Mouse (Mus musculus): ENCODE data around the gene Fam129c. TPM values are rescaled to one million over a fixed set of nuclear protein-coding genes. Genes with fewer than 3 reads are reported as not detected.

The Fam129c gene
- total RNA-seq, 2 experiments from 2014 or later, result 3.4 to 3.5 TPM

DNA sequence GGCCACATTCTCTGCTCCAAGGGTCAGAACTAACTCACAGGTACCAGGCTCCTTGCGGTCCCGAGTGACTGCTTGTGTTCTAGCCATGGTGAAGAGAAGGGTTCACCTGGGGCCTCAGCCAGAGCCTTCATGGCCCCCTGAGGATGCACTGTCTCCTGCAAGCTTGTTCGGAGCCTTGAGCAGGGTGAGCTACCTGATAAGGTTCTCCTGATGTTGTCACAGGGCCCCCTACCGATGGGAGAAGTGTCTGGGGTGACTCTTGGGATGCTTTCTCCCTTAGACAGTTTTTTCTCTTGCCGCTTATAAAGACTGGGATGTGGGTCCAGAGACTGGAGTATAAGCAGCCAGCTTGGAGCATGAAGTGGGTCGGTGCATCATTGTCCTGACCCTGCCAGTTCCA, 1.1 kb upstream of the Fam129c start:
- peak in 1 of 2 experiments; percentile 21 for DNase-seq (ENCODE audit: extremely low spot score in 1 of 2, low spot score in 2 of 2)
- intact Hi-C loops (cut with DNase I), result no loop called here

DNA sequence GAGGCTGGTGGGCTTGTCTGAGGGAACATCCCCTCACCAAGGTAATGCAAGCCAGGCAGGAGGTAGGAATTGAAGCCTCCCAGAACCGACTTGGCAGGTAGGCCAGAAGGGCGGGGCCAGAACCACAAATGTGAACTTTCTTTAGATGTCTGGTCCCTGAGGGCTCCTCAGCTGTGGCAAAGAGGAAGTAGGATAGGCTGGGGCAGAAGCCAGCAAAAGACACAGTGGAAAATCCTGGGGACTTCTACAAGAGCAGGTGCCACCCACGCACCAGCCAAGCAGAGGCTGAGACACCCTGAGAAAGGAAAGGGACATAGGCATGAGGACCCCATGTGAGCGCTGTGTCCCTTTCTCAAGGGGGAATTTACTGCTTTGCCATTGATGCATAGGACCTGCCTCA, 650 bp upstream of the Fam129c start:
- no peak for DNase-seq (ENCODE audit: extremely low spot score in 1 of 2, low spot score in 2 of 2)
- intact Hi-C loops (cut with DNase I), result no loop called here

DNA sequence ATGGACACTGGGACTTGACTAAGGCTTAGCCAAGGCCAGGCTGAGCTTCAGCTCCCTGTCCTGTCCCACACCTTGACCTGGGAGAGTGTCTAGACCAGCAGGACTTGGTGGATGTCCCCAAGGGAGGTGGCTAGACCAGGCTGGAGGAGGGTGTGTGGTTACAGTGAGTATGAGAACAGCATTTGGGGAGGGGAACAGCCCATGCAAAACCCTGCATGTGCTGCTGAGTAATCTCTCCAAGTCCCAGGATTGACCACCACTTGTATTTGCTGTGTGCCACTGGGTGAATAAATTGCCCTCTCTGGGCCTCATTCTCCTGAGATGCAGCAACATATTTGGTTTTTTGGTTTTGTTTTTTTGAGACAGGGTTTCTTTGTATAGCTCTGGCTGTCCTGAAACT, 927 bp downstream of the Fam129c start:
- intact Hi-C loops (cut with DNase I), result no loop called here
- no peak for DNase-seq (ENCODE audit: extremely low spot score in 1 of 2, low spot score in 2 of 2)

DNA sequence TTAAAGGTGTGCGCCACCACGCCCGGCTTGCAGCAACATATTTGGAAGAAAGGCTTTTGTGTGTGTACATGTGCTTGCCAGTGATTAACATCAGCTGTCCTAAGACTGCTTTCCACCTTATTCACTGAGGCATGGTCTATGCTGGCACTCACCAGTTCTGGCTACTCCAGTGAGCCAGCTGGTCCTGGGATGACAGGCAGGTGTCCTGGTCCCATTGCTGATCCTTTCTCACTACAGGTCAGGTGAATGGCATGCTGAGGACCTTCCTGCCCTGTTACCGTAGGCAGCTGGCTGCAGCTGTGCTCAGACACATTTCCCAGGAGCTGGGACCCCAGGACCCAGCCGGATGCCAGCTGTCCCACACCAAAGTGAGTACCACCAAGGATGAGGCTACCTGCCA, 1.4 kb downstream of the Fam129c start:
- intact Hi-C loops (cut with DNase I), result no loop called here
- DNase-seq (ENCODE audit: extremely low spot score in 1 of 2, low spot score in 2 of 2), result no peak

DNA sequence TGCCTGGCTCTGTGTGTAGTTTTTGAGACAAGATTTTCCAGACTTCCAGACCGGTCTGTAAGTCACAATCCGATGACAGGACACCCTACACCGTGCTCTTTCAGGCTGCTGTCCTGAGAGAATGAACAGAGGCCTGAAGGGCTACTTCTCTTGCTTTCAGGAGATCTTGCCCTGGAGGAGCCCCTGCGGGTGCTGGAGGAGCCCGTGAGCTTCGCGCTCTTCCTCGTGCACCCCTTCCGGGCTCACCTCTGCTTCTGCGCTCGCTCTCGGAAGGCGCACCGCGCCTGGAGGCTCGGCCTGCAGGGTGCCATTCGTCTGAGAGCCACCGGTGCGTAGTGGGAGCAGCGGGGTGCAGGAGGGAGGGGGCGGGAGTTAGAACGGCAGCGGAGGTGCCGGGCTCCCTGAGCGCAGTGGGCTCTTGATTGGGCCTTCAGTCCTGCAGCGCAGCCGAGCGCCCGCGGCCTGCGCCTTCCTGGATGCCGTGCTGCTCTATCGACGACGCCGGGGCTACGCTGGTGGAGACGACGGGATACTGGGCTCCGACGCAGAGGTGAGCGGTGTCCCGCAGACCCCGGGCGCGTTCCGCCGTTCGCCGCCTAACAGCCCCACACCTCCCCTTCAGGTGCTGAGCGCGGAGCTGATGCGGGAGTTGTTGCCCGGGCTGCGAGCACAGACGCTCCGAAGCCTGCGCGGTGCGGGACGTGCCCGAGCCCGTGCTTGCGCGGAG, 4.7 kb downstream of the Fam129c start:
- intact Hi-C loops (cut with DNase I), result no loop called here
- peak in 1 of 2 experiments; percentile 36 for DNase-seq (ENCODE audit: extremely low spot score in 1 of 2, low spot score in 2 of 2)

DNA sequence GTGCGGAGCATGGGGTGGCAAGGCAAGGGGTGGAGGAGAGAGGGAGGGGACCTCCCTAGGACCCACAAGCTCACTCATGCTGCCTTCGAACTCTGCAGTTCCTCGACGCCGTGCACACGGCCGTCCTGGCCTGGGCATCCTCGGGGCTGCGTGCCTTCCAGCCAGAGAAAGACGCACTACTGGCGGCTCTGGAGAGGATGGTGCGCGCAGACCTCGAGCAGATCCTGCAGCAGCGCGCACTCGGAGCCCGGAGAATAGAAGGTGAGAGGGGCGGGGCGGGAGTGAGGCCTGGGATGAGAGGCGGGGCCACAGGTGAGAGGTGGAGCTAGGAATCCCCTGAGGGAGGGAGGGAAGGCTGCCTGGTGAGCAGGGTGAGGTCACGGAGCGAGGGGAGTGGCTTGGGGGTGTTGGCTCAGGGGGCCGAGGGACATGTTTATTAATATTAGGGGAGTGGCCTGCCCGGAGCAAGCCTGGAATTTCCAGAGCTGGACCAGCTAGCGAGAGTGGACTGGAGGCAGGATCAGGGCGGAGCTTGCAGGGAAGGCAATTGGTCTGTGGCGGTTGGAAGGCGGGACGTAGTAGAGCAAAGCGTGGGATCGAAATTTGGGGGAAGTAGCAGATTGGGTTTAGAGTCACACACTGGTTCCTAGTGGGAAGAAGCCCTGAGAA, 5.4 kb downstream of the Fam129c start:
- intact Hi-C loops (cut with DNase I), result no loop called here
- peak in 1 of 2 experiments; percentile 70 for DNase-seq (ENCODE audit: extremely low spot score in 1 of 2, low spot score in 2 of 2)

DNA sequence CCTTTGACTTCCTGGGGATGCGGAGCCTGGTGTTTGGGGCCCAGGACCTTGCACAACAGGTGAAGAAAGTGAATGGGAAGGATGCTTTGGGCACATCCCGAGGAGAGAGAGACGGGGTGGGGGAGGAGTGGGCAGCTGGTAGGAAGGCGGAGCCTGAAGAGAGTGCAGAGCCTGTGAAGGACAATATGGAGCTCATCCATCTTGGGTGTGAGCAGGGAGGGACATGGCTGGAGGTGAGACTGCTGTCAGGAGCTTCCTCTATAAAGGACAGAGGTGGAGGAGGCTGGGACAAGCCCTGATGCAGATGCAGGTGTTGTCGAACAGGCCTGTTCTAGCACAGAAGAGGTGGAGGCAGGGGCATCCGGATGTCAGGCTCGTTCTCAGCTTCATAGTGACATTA, 6.6 kb downstream of the Fam129c start:
- intact Hi-C loops (cut with DNase I), result no loop called here

DNA sequence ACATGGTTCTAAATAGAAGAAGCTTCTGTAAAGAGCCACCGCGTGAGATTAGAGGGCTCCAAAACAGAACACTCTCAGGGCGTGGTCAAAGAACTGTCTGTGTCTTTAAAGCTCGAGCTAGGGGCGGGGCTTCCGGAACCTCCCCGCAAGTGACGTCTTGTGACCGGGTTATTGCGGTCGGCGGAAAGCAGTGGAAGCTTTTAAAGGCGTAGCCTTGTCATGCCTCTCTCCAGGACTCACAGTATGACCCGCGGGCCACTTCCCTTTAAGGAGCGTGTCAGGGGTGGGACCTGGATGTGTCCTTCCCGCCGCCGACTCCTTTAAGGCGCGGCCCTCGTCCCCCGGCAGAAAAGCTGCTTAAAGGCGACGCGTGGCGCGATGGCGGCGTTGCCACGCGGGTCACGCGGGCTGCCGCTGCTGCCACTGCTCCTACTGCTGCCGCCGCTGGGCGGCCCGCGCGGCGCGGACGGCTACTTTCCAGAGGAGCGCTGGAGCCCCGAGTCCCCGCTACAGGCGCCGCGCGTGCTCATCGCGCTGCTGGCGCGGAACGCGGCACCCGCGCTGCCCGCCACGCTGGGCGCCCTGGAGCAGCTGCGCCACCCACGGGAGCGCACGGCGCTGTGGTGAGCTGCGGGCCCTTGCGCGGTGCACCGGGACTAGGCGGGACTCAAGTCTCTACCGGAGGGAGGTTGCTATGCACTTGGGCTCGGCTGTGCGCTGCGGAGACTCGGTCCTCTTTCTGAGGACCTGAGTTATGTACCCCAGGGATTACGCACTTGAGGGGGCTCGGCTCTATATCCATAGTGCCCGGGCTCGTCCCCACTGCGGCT, 13.6 kb downstream of the Fam129c start, which contains the start of gene Colgalt1:
Gene Colgalt1, plus strand, starts transcription at position 177 of the 830 bp plus-strand sequence.
- intact Hi-C loops (cut with DNase I), result no loop called here

More for the DNA sequence above, 6.6 kb downstream of the Fam129c start:
- DNase-seq (ENCODE audit: extremely low spot score in 1 of 2, low spot score in 2 of 2), result no peak

DNA sequence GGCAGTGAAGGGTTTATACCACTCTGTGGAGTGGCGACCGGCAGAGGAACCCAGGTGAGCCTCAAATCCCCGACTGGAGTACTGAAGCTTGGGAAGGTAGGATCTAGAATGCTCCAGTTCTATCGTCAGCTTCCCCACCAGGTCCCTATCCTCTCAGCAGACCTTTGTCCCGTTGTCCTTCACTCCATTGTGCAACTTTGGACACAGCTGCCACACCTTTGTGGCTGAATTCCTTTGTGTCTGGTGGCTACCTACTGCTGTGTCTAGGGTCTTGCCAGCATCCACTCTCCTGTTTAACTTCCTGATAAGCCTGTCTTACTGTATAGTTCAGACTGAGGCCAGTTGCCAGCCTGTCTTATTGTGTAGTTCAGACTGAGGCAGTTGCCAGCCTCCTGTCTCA, 14.7 kb downstream of the Fam129c start:
- DNase-seq (ENCODE audit: extremely low spot score in 1 of 2, low spot score in 2 of 2), result no peak
- intact Hi-C loops (cut with DNase I), result no loop called here

More for the DNA sequence above, 13.6 kb downstream of the Fam129c start, which contains the start of gene Colgalt1:
- peak; percentile 97 for DNase-seq (ENCODE audit: extremely low spot score in 1 of 2, low spot score in 2 of 2)

DNA sequence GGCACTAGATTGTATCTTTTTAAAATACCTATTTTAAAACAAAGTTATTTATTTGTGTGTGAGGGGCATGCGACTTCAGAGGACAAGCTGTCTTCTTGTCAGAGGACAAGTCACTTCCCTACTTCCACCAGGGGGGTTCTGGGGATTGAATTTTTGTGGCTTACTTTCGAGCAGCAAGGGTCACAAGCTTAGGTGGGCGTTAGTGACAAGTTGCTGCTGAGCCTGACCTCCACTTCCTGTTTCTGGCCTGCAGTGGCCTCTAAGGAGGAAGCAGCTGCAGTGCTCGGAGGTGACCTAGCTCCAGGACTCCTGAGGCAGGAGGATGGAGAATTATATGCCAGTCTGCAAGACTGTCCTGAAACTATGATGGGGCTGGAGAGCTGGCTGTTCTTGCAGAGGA, 16.0 kb downstream of the Fam129c start:
- no peak for DNase-seq (ENCODE audit: extremely low spot score in 1 of 2, low spot score in 2 of 2)
- intact Hi-C loops (cut with DNase I), result no loop called here

DNA sequence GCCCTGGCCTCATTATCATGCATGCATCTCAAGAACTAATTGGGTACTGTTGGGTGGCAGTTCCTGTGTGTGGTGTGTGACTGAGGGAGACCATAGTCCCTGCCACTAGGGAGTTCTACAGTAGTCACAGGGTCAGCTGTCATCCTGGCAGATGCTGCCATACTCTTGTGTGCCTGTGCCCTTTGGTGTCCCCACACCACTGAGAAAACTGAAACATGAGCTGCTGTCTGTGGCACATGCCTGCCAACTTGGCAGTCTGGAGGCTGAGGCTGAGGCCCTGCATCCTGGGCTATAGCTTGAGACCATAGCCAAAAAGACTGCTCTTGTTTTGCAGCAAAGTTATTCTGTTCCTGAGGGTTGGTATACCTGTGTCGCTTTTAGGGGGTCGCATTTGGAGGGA, 22.3 kb downstream of the Fam129c start:
- no peak for DNase-seq (ENCODE audit: extremely low spot score in 1 of 2, low spot score in 2 of 2)
- intact Hi-C loops (cut with DNase I), result no loop called here

DNA sequence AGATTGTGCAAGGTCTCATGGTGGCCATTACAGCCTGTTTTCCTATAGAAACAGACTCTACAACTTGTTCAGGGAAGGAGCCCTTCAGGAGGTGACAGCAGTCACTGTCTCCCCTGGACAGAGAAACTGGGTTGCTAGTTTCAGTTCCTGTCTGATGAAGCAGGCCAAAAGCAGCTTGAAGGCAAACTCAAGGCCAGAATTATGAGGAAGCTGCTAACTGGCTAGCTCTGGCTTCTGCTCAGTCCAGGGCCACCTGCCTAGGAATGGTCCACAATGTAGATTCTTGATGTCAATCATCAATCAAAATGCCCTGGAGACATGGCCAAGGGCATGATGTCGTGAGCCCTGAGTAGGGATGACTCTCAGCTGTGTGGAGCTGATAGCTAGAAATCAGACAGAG, 27.6 kb downstream of the Fam129c start:
- intact Hi-C loops (cut with DNase I), result no loop called here
- DNase-seq (ENCODE audit: extremely low spot score in 1 of 2, low spot score in 2 of 2), result no peak

DNA sequence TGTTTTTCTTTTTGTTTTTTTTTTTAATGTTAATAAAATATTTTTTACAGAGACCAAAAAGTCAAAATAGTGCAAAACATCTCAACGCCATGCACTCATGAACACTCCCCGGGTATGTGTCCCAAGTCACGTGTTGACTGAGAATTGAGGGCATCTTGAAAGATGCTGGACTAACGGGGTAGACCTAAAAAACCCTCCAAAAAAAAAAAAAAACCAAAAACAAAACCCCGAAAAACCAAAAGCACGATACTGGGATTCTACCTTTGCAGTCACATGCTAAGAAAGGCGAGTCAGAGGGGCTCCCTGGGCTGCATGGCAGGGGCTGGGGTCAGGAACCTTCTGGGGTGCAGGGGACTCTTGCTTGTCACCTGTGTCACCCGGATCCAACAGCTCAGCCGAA, 29.3 kb downstream of the Fam129c start:
- intact Hi-C loops (cut with DNase I), result no loop called here
- no peak for DNase-seq (ENCODE audit: extremely low spot score in 1 of 2, low spot score in 2 of 2)

DNA sequence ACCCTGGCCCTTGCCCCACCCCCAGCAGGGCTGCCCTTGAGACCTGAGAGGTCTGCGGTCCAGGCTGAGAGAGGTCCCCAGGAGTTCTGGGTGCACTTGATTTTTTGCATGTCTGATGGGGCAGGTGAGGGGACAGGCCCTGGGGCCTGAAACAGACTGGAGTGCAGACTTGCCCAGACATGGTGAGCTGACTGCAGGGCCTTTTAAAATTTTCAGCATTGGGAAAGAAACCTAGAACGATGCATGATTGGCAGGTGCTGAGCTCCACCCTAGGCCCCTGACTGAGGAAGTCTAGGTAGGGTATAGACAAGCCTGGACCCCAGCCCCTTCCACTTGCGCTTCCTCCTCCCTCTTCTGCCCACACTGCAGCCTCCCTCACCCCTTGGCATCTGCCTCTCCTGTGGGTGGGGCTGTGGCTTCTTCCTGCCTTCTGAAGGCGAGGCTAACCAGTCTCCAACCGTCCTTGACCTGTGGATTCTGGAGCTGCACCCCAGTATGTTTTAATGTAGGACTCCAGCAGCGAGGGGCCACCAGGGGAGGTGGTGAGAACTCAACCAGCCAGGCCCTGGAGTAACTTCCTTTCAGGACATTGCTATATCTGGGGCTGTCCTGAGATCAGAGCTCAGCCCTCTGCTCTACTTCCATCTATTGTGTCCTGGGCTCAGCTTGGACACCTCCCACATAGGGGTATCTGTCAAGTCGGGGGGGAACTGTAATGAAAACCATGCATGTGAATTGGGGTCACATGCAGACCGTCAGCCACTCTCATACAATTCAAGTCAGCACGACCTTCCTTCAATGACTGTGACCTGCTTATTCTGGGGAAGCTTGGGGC, 30.0 kb downstream of the Fam129c start:
- intact Hi-C loops (cut with DNase I), result no loop called here
- DNase-seq (ENCODE audit: extremely low spot score in 1 of 2, low spot score in 2 of 2), result peak in 1 of 2 experiments; percentile 47

DNA sequence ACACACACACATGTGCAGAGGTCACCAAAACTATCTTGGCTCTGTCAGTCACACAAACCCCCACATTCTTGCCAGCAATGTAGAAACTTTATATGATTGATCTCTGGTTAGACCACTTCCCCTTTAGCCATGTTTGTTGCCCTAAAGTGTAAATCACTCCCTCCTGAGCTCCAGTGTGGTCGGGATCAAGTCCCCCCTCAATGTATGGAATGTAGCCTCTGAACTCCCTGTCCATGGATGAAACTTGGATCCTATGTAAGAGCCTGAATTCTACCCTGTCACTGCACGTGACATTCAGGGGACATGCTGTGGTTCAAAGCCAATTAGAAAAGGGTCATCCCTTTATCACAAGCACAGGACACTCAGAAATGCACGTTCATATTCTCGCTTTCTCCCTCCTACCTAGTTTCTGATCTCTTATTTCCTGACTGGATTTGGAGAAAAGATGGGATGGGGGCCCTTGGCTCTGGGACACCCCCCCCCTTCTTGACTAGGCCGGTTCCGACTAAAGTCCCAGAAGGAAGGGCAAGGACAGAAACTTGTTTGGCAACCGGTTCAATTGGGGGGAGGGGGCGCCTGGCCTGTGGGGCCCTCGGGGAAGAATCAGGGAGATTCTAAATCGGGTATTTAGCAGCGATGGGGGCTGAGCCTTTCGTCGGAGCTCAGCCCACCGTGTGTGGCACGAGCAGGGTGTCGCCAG, 31.1 kb downstream of the Fam129c start:
- no peak for DNase-seq (ENCODE audit: extremely low spot score in 1 of 2, low spot score in 2 of 2)
- intact Hi-C loops (cut with DNase I), result no loop called here

DNA sequence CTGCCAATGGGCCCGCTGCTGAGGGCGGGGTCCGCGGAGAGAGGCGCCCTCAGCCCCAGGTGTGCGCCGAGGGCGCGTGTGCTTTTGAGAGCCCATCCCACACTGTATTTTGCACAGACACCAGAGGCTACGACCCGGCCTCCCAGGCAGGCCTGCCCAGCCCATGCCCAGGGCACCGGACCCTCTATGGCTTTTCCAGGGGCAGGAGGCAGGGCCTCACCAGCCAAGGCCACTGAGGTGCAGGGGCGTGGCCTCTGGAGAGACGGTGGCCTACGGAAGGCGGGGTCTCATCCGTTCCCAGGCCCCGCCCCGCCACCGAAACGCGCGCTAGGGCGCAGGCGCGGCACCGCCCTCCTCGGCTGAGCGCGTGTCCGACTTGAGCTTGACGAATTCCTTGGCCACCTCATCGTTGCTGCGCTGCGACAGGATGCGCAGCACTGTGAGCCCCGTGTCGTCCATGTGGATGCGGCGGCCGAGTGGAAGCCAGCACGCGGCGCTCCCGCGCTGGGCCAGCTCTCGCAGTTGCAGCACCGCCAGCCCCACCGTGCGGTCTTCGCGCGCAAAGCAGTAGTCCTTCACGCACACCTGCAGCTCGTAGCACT, 31.7 kb downstream of the Fam129c start:
- DNase-seq (ENCODE audit: extremely low spot score in 1 of 2, low spot score in 2 of 2), result peak; percentile 85 to 94
- intact Hi-C loops (cut with DNase I), result no loop called here

DNA sequence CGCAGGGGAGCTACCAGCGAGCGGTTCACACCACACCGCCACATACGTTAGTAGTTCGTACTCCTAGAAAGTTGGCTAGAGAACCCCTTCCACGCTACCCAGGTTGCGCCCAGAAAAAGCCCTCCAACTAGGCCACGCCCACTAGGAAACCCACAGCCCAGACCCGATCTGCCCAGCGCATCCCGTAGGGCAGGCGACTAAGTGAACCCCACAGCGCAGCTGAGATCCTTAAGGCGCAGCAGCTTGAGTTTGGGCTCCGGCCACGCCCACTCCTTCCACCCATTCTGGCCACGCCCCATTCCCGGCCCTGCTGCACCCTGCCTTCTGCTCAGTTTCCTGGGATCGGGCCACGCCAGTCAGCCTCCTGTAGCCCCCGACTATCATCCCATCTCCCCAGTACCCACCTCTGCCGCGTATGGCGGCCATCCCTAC, 32.3 kb downstream of the Fam129c start:
- intact Hi-C loops (cut with DNase I), result no loop called here
- DNase-seq (ENCODE audit: extremely low spot score in 1 of 2, low spot score in 2 of 2), result peak in 1 of 2 experiments; percentile 68

DNA sequence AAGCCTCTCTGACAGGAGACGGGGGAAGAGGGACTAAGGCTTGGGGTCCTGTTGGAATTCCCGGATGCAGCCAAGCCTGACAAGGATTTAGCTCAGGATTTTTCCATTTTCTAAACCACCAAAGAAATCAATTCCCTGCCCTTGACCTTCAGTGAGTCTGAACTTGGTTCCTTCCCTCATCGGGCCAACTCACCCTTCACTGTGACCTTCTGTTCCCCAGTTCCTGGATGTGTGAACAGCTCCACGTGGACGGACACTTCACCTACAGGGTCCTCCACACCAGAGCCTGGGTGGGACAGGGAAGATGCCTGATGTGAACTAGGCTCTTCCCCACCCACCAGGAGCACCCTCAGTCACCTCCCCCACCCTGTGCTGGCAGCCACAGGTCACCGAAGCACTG, 33.3 kb downstream of the Fam129c start:
- intact Hi-C loops (cut with DNase I), result no loop called here
- no peak for DNase-seq (ENCODE audit: extremely low spot score in 1 of 2, low spot score in 2 of 2)

Measured in left cerebral cortex, postnatal 10 days (tissue).